Mouse (Mus musculus): ENCODE measurements around the gene Hist1h2ab.
"Not testable (repeated sequence)": the region's sequence is repeated elsewhere in the genome, so short reads cannot be mapped to it uniquely, and the experiment has no call there.

Gene Hist1h2ab

GRCm38 (mm10) chr13:23750839-23751477, at the start of gene Hist1h2ab:
Gene Hist1h2ab, plus strand, starts transcription at chr13:23751126.
- not testable (repeated sequence) for DNase-seq (ENCODE audit: low read depth, low spot score)

GRCm38 (mm10) chr13:23702220-23702619, 48.7 kb upstream of the Hist1h2ab start:
- no peak for DNase-seq (ENCODE audit: low read depth, low spot score)

GRCm38 (mm10) chr13:23702801-23703200, 48.1 kb upstream of the Hist1h2ab start:
- not testable (repeated sequence) for DNase-seq (ENCODE audit: low read depth, low spot score)

- DNase-seq (ENCODE audit: low read depth, low spot score): no peak
Observed at GRCm38 (mm10) chr13:23705751-23706356, 45.1 kb upstream of the Hist1h2ab start.

- DNase-seq (ENCODE audit: low read depth, low spot score): no peak
Observed at GRCm38 (mm10) chr13:23706771-23707170, 44.2 kb upstream of the Hist1h2ab start.

DNA sequence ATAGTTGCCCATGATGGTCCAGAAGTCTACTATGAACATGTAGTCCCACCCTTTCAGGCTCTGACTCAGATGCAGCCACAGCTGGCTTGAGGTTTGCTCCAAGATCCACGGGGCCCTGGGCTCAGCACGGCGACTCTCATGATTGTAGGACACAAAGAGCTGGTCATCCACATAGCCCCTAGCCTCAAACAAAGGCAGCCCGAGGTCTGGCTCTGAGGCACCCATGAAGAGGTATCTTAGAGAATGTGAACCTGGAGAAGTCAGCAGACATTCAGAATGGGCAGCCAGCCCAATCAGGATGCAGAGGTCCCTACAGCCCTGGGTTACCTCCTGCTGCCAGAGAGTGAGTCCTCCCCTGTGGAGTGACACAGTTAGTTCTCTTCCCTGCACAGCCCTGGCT, 42.9 kb upstream of the Hist1h2ab start:
- no peak for DNase-seq (ENCODE audit: low read depth, low spot score)

DNA sequence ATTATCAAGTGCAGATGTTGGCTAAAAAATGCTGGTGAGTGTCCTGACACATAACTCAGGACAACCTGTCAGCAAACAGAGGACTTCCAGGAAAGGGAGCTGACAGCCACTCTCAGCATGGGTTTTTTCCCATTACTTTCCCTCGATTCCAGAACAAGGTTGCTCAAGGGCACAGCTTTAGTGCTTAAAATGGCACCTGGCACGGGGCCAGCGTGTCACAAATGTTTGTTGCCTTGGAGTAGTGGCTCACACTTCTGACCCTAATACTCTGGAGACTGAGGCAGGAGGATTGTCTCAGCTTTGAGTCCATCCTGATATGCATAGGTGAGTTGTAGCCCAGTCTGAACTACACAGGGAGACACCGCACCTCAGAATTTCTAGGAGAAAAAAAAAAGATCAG, 42.3 kb upstream of the Hist1h2ab start:
- DNase-seq (ENCODE audit: low read depth, low spot score): no peak

GRCm38 (mm10) chr13:23709714-23710373, 41.1 kb upstream of the Hist1h2ab start:
- DNase-seq (ENCODE audit: low read depth, low spot score): no peak

GRCm38 (mm10) chr13:23710374-23711089, 40.4 kb upstream of the Hist1h2ab start, which contains the start of gene Hfe:
Gene Hfe, minus strand, starts transcription at chr13:23710854.
- DNase-seq (ENCODE audit: low read depth, low spot score): no peak

DNA sequence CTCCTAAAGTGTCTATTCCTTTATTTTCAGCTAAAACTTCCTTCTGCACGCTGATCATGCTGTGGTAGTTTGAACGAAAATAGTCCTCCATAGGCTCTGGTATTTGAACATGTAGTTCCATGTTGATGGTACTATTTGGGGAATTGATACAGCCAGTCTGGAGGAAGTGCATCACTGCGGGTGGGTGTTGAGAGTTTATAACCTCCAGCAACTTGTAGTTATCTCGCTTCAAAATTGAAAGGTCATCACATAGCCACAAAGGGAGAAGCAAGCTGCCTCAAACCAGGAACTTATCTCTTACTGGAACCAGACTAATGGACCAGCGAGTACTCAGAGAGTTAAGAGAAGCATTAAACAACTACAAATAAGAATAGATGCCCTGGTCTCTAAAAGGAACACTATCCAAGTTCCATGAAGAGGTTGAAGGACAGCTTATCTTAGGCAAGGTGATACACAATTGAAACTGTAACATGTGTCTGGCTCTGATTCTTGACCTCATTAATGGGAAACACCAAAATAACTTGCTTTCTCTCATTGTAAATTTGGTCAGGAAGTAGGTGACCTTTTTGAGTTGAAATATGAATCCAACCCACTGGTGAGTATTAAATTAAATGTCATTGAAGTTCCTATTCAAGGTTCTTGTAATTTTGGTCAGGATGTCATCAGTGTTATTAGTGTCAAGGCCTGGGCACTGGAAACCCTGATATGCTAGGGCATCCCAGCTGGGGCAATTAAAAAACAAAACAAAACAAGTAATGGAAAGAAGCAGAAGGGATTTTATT, 34.5 kb upstream of the Hist1h2ab start:
- DNase-seq (ENCODE audit: low read depth, low spot score): no peak

- DNase-seq (ENCODE audit: low read depth, low spot score): no peak
Observed at GRCm38 (mm10) chr13:23717176-23717575, 33.8 kb upstream of the Hist1h2ab start.

- not testable (repeated sequence) for DNase-seq (ENCODE audit: low read depth, low spot score)
Observed at GRCm38 (mm10) chr13:23717593-23718245, 33.2 kb upstream of the Hist1h2ab start.

DNA sequence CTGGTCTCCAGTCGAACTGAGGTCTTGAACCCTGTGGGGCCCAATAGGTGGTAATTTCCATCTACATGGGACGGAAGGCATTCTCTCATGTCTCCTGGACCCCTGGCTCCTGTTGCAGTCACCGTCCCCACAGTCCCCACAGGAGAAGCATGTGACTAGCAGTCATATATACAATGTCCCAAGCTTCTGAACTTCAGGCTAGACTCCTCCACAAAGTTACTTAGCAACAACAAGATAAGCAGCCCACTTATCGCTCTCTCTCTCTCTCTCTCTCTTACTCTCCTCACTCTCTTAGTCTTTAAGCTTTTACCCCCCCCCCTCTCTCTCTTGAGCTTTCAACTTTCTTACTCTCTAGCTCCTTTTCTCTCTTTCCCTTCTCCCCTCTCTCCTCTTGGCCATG, 26.7 kb upstream of the Hist1h2ab start:
- DNase-seq (ENCODE audit: low read depth, low spot score): no peak

GRCm38 (mm10) chr13:23725213-23725612, 25.7 kb upstream of the Hist1h2ab start:
- DNase-seq (ENCODE audit: low read depth, low spot score): no peak

GRCm38 (mm10) chr13:23728472-23729191, 22.3 kb upstream of the Hist1h2ab start:
- DNase-seq (ENCODE audit: low read depth, low spot score): no peak

DNA sequence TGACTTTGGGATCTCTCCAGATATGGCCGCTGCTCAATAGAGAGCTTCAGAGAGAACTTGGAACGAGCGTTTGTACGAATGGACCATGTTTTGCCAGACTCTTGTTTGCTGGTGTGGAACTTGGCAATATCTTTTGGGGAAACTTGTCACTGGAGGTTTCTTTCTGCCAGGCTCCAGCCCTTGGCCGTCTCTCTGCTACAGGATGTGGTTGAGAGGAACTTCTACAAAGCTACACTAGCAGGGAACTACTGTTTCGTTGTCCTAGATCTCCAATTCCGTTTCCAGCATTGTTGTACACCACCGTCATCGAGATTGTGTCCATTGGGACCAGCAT, 21.8 kb upstream of the Hist1h2ab start:
- no peak for DNase-seq (ENCODE audit: low read depth, low spot score)

- no peak for DNase-seq (ENCODE audit: low read depth, low spot score)
Observed at GRCm38 (mm10) chr13:23729706-23730105, 21.2 kb upstream of the Hist1h2ab start.

DNA sequence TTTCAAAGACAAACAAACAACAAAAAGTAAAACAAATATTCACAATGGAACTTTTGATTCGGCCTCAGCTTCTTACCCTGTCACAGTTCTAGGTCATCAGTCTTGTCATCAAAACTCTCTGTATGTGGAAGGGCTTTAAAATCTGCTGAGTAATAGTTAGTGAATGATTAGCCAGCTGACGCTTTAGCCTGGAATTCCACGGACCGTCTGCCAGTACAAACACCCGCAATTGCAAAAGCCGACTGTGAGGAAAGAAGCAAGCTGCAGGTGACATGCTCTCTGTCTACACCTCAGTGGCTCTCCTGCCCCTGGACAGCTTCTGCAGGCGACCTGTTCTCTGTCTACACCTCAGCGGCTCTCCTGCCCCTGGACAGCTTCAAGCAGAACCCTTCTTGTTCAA, 20.4 kb upstream of the Hist1h2ab start:
- DNase-seq (ENCODE audit: low read depth, low spot score): no peak

DNA sequence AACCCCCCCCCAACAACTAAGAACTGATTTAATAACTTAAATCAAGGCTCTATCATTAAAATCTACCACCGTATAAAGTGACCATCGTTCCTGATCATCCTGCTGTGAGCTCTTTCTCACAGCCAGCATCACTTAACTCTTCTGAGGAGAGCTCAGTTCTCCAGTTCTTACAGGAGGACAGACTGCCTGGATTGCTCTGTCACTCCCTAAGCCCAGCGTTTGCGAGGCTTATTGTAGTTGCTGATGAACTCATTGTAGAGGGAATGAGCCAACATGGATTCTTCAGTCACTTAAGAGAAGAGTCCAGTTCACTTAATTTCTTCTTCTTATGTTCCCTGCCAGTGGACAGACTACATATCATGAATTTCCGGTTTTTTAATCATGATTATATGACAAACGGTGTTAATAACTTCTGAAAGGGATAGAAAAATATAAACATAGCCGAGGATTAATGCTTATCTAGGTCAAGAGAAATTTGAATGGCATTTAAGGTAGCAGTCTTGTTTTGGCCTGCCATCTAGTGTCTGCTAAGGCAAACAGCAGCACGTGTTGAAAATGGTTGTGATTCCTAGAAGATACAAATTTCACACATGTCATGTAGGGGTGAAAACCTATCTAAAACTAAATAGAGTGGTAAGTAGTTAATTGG, 18.6 kb upstream of the Hist1h2ab start:
- no peak for DNase-seq (ENCODE audit: low read depth, low spot score)

DNA sequence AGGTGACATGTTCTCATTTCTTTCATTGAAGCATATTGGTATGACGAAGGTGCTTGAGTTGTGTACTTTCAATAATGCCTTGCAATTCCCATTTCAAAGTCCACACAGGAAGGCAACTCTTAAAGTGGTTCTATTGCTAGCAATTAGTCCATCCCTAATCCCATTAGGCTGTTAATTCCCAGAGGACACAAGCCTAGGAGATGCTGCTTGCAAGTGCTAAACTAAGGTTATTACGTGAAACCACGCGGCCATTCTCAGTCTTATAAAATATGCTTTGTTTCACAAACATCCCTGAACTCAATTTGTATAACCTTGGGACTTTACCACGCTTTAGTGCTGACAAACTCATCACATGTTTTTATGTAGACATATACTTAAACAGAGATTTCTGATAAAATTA, 13.8 kb upstream of the Hist1h2ab start:
- DNase-seq (ENCODE audit: low read depth, low spot score): no peak
